Mouse (Mus musculus): ENCODE measurements around the gene Tom1l2. TPM values are rescaled to one million over a fixed set of nuclear protein-coding genes. Genes with fewer than 3 reads are reported as not detected.
A peak's percentile ranks its signal among the peaks of the same experiment; 100 is the strongest.

Gene Tom1l2
- polyA plus RNA-seq, 1 experiment from 2014 or later, result 61.4 TPM

GRCm38 (mm10) chr11:60301588-60302208 is 51.0 kb downstream of the Tom1l2 start:
- Histone ChIP-seq H3K4me3 (no peak overlapping the region), H3K4me2 (no peak overlapping the region), H3K27me3 (no peaks in the 10 kb centered on the region), H3K27ac (replicated peaks) (peak overlapping the region; percentile 85), H3K36me3 (no peaks in the 10 kb centered on the region), H3K9me3 (no peaks in the 10 kb centered on the region), H3K4me1 (replicated peaks) (peaks cover 46% of the 10 kb centered on the region), H3K9ac (peak overlapping the region; percentile 35)
- 15% methylated on average over 5 of the region's 5 CpGs for WGBS
- ATAC-seq (ENCODE audit: low read depth), result peak; percentile 47; the same call in 1 of the 2 replicates

GRCm38 (mm10) chr11:60300318-60300717 is 52.4 kb downstream of the Tom1l2 start:
- H3K9me3 ChIP-seq, result no peaks in the 10 kb centered on the region
- WGBS, result 80% methylated on average over 3 of the region's 3 CpGs
- no peak overlapping the region for H3K9ac ChIP-seq
- H3K4me2 ChIP-seq, result no peak overlapping the region
- peaks cover 49% of the 10 kb centered on the region for H3K4me1 ChIP-seq (replicated peaks)
- no peaks in the 10 kb centered on the region for H3K36me3 ChIP-seq
- no peak overlapping the region for H3K4me3 ChIP-seq
- ATAC-seq (ENCODE audit: low read depth), result no peak
- H3K27me3 ChIP-seq, result no peaks in the 10 kb centered on the region
- peak overlapping the region; percentile 85 for H3K27ac ChIP-seq (replicated peaks)

GRCm38 (mm10) chr11:60297772-60298171 is 54.9 kb downstream of the Tom1l2 start:
- H3K9ac ChIP-seq, result no peak overlapping the region
- peaks cover 63% of the 10 kb centered on the region for H3K4me1 ChIP-seq (replicated peaks)

GRCm38 (mm10) chr11:60294630-60295313 is 57.9 kb downstream of the Tom1l2 start:
- ATAC-seq (ENCODE audit: low read depth), result peak; percentile 17; the same call in 1 of the 2 replicates
- Histone ChIP-seq H3K4me2 (no peak overlapping the region), H3K9ac (peak overlapping the region; percentile 43; the same call in 1 of the 2 replicates), H3K27me3 (no peaks in the 10 kb centered on the region), H3K9me3 (no peaks in the 10 kb centered on the region), H3K4me3 (no peak overlapping the region), H3K36me3 (no peaks in the 10 kb centered on the region), H3K27ac (replicated peaks) (peak overlapping the region; percentile 87), H3K4me1 (replicated peaks) (peaks cover 59% of the 10 kb centered on the region)
- WGBS, result 49% methylated on average over 5 of the region's 5 CpGs

More at GRCm38 (mm10) chr11:60297772-60298171, 54.9 kb downstream of the Tom1l2 start:
- Histone ChIP-seq H3K27ac (replicated peaks) (no peak overlapping the region), H3K4me2 (no peak overlapping the region), H3K9me3 (no peaks in the 10 kb centered on the region), H3K27me3 (no peaks in the 10 kb centered on the region), H3K4me3 (no peak overlapping the region), H3K36me3 (no peaks in the 10 kb centered on the region)
- ATAC-seq (ENCODE audit: low read depth), result no peak
- WGBS, result 76% methylated on average over 3 of the region's 3 CpGs

GRCm38 (mm10) chr11:60293683-60294629 is 58.7 kb downstream of the Tom1l2 start:
- Histone ChIP-seq H3K27me3 (no peaks in the 10 kb centered on the region), H3K4me1 (replicated peaks) (peaks cover 66% of the 10 kb centered on the region), H3K27ac (replicated peaks) (peak overlapping the region; percentile 87), H3K36me3 (no peaks in the 10 kb centered on the region), H3K4me2 (no peak overlapping the region), H3K9ac (peak overlapping the region; percentile 43), H3K4me3 (no peak overlapping the region), H3K9me3 (no peaks in the 10 kb centered on the region)
- 58% methylated on average over 6 of the region's 6 CpGs for WGBS
- peak; percentile 72; the same call in 1 of the 2 replicates for ATAC-seq (ENCODE audit: low read depth)

- Histone ChIP-seq H3K36me3 (no peaks in the 10 kb centered on the region), H3K27me3 (no peaks in the 10 kb centered on the region), H3K4me2 (no peak overlapping the region), H3K9ac (no peak overlapping the region), H3K4me3 (no peak overlapping the region), H3K4me1 (replicated peaks) (peaks cover 78% of the 10 kb centered on the region), H3K9me3 (no peaks in the 10 kb centered on the region), H3K27ac (replicated peaks) (peak overlapping the region; percentile 74)
- WGBS, result 32% methylated on average over 2 of the region's 2 CpGs
- no peak for ATAC-seq (ENCODE audit: low read depth)
Measured at GRCm38 (mm10) chr11:60292718-60293117, 60.0 kb downstream of the Tom1l2 start.

- Histone ChIP-seq H3K4me1 (replicated peaks) (peaks cover 77% of the 10 kb centered on the region), H3K4me3 (no peak overlapping the region)
- 41% methylated on average over 5 of the region's 5 CpGs for WGBS
Measured at GRCm38 (mm10) chr11:60288980-60289379, 63.7 kb downstream of the Tom1l2 start.

GRCm38 (mm10) chr11:60286311-60286710 is 66.4 kb downstream of the Tom1l2 start:
- H3K27me3 ChIP-seq, result no peaks in the 10 kb centered on the region
- H3K9me3 ChIP-seq, result no peaks in the 10 kb centered on the region
- H3K4me1 ChIP-seq (replicated peaks), result peaks cover 57% of the 10 kb centered on the region
- no peak for ATAC-seq (ENCODE audit: low read depth)
- no peak overlapping the region for H3K4me2 ChIP-seq
- no peaks in the 10 kb centered on the region for H3K36me3 ChIP-seq
- H3K27ac ChIP-seq (replicated peaks), result peak overlapping the region; percentile 59
- WGBS, result 42% methylated on average over 4 of the region's 4 CpGs
- H3K9ac ChIP-seq, result no peak overlapping the region; the same call in 1 of the 2 replicates
- no peak overlapping the region for H3K4me3 ChIP-seq

More at GRCm38 (mm10) chr11:60288980-60289379, 63.7 kb downstream of the Tom1l2 start:
- Histone ChIP-seq H3K9ac (no peak overlapping the region), H3K4me2 (no peak overlapping the region), H3K27me3 (no peaks in the 10 kb centered on the region), H3K9me3 (no peaks in the 10 kb centered on the region), H3K36me3 (no peaks in the 10 kb centered on the region), H3K27ac (replicated peaks) (peak overlapping the region; percentile 68)
- no peak for ATAC-seq (ENCODE audit: low read depth)

GRCm38 (mm10) chr11:60280429-60281414 is 72.0 kb downstream of the Tom1l2 start:
- no peaks in the 10 kb centered on the region for H3K36me3 ChIP-seq
- no peak overlapping the region for H3K4me3 ChIP-seq
- no peak overlapping the region for H3K9ac ChIP-seq
- no peak overlapping the region for H3K4me2 ChIP-seq
- 70% methylated on average over 11 of the region's 11 CpGs for WGBS
- H3K27ac ChIP-seq (replicated peaks), result 0 out of 2 replicates have a peak overlapping the region, but pooled peaks have one; percentile 1
- no peaks in the 10 kb centered on the region for H3K9me3 ChIP-seq
- ATAC-seq (ENCODE audit: low read depth), result no peak
- peaks cover 23% of the 10 kb centered on the region for H3K4me1 ChIP-seq (replicated peaks)
- H3K27me3 ChIP-seq, result no peaks in the 10 kb centered on the region

GRCm38 (mm10) chr11:60279483-60279882 is 73.2 kb downstream of the Tom1l2 start:
- peaks cover 4% of the 10 kb centered on the region; the same call in 1 of the 2 replicates for H3K36me3 ChIP-seq
- H3K4me3 ChIP-seq, result no peak overlapping the region
- 84% methylated on average over 5 of the region's 5 CpGs for WGBS
- H3K9me3 ChIP-seq, result no peaks in the 10 kb centered on the region
- H3K4me2 ChIP-seq, result no peak overlapping the region
- H3K27ac ChIP-seq (replicated peaks), result no peak overlapping the region
- no peak overlapping the region for H3K9ac ChIP-seq
- H3K27me3 ChIP-seq, result no peaks in the 10 kb centered on the region
- no peak for ATAC-seq (ENCODE audit: low read depth)
- H3K4me1 ChIP-seq (replicated peaks), result peaks cover 23% of the 10 kb centered on the region

- whole genome bisulfite sequencing, result 29% methylated on average over 5 of the region's 5 CpGs
- Histone ChIP-seq H3K4me3 (no peak overlapping the region), H3K4me1 (replicated peaks) (peaks cover 37% of the 10 kb centered on the region), H3K27me3 (no peaks in the 10 kb centered on the region), H3K9ac (no peak overlapping the region), H3K36me3 (peaks cover 7% of the 10 kb centered on the region; the same call in 1 of the 2 replicates), H3K4me2 (no peak overlapping the region), H3K27ac (replicated peaks) (peak overlapping the region; percentile 75), H3K9me3 (no peaks in the 10 kb centered on the region)
- ATAC-seq (ENCODE audit: low read depth), result 0 out of 2 replicates have a peak, but pooled peaks have one; percentile 51
Measured at GRCm38 (mm10) chr11:60277771-60278170, 74.9 kb downstream of the Tom1l2 start.
